Mouse (Mus musculus): ENCODE measurements around the gene Nxpe4.

Nxpe4 gene

DNA sequence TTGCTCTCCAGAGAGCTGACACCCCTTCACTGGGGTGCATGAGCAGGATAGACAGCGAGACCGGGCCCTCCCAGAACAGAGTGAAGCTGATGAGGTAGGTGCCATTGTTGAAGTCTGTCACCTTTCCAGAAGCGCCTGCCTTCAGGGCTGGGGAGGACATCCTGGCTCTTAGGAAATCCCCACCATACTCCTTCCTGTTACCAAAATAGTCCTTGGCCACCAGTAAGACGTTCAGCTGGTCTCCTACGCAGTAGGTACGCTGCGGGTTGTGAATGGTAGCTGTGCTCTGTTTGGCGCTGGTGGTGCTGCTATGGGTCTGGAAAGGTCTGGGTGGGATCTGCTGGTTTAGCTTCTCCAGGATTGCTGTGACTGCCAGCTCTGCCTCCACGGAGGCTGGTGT, 164.5 kb downstream of the Nxpe4 start:
- DNase-seq (ENCODE audit: low spot score in 2 of 2): peak; percentile 43 to 74

DNA sequence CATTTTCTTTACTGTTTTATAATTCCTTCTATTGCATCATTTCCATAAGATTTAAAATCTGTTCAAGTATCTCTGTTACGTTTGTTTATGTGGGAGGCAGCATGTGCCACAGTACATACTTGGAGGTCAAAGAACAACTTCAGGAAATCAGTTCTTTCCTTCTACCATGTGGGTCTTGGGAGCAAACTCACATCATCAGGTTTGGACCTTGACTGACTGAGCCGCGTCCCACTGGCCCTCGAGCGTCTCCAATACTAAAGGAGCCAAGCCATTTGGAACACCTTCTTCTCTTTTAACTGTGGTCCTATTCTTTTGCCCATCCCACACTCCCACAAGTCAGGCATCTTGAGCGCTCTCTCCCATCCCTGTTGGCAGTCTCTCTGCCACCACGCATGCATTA, 167.8 kb downstream of the Nxpe4 start:
- no peak for DNase-seq (ENCODE audit: low spot score in 2 of 2)

- DNase-seq (ENCODE audit: low spot score in 2 of 2): no peak
These were observed 177.1 kb downstream of the Nxpe4 start for GRCm38 (mm10) chr9:48338783-48339455.

DNA sequence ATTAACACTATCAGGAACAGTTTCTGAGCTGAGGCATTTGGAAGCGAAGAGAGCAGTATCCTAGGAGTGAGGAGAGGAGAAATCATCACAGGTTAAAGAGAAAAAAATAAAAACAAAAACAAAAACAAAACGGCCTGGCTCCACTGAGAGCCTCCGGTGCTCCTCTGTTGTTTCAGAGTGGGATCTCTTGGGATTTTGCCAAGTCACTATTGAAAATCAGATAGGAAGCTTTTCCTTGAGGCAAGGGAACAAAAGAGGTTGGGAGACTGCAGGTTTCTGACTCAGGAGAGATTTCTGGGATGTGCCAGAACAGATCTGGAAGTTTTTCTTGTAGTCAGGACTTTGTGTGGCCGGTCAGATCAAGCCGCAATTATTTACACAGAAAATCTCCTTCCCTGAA, 177.7 kb downstream of the Nxpe4 start:
- DNase-seq (ENCODE audit: low spot score in 2 of 2): peak in 1 of 2 experiments; percentile 41

DNA sequence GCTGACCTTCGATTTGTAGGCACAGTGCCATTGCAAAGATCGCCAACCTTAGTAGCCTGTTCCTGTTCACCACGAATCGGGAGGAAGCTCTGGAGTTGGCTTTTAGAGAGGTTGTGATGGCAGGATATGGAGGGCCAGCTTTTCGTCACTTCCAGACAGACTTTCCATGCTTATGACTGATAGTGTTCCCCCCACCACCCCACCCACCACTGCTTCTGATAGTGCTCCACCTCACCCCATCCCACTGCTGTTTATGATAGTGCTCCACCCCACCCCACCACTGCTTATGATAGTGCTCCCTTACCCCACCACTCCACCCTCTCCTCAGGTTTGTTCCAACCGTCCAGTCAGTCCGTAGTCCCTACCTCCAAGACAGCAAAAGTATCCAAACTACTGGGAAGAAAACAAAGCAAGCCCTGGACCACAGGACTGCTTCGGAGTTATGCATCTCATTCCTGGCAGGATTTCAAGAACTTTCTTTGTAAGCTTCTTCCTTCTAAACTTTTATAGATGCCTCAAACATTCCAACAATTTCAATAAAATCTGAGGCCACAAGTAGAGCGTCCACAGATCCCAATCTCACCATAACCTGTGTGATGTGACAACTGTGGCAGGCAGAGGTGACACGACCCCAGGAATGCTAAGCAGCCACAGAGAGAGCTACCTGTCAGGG, 179.0 kb downstream of the Nxpe4 start:
- no peak for DNase-seq (ENCODE audit: low spot score in 2 of 2)

DNA sequence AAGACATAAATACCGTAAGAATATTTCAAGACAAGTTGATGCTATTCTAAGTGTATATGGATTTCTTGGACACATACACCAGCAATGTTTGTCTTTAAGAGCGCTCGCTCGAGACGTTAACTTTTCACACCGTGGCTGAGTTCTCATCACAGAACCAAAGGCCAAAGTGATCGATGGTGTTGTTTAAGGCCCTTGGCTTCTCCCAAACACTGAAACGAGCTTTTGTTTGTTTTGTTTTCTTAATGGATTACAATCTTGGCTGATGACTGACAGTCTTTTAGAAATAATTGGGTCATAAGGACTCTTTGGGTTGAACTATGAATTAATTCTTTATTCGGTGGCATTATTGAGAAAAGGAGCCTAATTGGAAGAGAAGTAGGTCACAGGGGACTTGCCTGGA, 183.6 kb downstream of the Nxpe4 start:
- no peak for DNase-seq (ENCODE audit: low spot score in 2 of 2)

DNA sequence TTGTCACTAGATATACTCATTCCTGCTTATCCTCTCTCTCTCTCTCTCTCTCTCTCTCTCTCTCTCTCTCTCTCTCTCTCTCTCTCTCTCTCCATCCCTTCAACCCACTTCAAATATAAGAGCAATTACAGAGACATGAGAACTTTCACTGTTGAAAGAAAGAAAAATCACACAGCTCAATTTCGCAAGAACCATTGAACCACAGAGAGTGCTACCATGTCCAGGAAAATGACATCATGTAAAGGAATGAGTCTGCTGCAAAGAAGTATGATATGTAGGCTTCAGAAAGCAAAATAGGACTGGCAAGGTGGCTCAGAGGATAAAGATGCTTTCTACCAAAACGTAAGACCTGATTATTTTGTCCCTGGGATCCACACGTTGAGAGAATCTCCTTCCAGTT, 184.0 kb downstream of the Nxpe4 start:
- DNase-seq (ENCODE audit: low spot score in 2 of 2): no peak

DNA sequence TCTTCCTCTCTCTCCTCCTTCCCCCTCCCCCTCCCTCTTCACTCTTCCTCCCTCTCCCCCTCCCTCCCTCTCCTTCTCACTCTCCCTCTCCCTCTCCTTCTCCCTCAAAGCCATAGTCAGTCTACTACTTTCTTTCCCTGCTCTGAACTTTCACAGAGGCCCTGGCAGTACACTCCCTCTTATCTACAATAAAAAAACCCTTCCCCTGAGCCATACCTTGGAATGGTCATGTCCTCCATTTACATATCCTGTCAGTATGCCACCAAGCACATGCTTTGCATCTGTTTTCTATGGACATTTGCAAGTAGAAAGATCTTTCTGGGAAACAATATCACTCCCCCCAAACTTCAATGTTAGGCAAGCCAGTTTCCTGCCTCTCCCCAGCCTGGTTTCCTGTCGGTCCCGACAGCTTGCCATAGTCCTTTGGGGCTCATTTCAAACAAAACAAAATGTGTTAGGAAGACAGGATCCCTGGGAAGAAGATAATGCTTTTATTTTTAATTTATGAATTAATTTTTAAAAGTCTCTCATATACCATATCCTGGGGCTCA, 191.4 kb downstream of the Nxpe4 start, which contains the start of gene Nxpe2:
Gene Nxpe2, minus strand, starts transcription at position 307 of the 551 bp plus-strand sequence.
- peak; percentile 35 to 64 for DNase-seq (ENCODE audit: low spot score in 2 of 2)

- DNase-seq (ENCODE audit: low spot score in 2 of 2): no peak
These were observed 192.3 kb downstream of the Nxpe4 start for GRCm38 (mm10) chr9:48354122-48354521.

DNA sequence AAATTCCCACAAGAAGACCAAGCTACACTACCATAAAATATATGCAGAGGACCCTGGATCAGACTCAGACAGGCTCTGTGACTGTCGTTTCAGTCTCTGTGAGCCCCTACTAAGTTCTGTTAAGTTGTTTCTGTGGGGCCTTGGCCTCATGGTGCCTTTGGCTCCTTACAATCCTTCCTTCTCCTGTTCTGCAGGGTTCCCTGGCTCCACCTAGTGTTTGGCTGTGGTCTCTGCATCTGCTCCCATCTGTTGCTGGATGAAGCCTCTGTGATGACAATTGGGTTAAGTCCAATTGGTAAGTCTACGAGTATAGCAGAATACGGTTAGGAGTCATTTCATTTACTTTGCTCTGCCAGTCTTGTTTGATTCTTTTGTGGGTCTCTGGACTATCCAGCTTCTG, 193.0 kb downstream of the Nxpe4 start:
- peak; percentile 70 to 81 for DNase-seq (ENCODE audit: low spot score in 2 of 2)

DNA sequence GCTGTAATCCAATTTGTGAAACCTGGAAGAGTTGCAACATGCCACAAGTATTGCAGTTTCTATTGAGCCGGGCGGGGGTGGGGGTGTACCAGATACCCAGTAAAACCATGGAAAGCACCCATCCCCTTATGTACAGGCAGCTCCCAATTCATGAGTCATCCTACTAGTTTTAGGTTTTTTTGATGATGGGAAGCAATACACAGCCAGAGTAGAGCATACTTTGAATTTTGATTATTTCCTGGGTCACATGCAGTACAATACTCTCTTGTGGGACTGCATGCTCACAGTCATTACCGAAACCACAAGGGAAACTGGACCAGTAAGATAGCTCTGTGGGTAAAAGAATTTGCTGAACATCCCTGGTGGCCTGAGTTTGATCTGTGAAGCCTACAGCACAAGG, 195.3 kb downstream of the Nxpe4 start:
- no peak for DNase-seq (ENCODE audit: low spot score in 2 of 2)

GRCm38 (mm10) chr9:48360826-48361225, 199.0 kb downstream of the Nxpe4 start:
- no peak for DNase-seq (ENCODE audit: low spot score in 2 of 2)

- no peak for DNase-seq (ENCODE audit: low spot score in 2 of 2)
These were observed 200.2 kb downstream of the Nxpe4 start for GRCm38 (mm10) chr9:48361815-48362631.

- no peak for DNase-seq (ENCODE audit: low spot score in 2 of 2)
These were observed 200.9 kb downstream of the Nxpe4 start for GRCm38 (mm10) chr9:48362743-48363142.

DNA sequence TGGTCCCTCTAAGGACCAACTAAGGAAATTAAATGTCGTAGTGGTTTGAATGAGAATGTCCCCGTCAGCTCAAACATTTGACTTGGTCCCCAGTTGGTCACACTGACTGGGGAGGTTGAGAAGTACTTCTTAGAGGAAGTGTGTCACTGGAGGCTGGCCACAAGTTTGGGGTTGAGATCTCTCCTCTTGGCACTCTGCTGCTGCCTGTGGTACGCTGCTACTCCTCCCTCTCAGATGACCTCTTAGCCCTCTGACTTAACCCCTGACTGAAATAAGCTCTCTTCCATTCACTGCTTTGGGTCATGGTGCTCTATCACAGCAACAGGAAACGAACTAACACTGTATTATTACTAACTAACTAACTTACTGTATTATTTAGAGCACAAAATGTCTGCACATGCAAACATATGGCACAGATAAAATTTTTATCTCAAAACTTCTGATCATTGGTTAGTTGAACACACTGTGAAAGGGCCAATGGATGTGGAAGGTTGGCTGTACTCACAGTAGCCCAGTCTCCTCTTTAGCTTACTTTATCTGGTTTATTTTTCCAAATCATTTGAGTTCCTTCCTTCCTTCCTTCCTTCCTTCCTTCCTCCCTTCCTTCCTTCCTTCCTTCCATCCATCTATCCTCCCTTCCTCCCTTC, 211.5 kb downstream of the Nxpe4 start:
- no peak for DNase-seq (ENCODE audit: low spot score in 2 of 2)

DNA sequence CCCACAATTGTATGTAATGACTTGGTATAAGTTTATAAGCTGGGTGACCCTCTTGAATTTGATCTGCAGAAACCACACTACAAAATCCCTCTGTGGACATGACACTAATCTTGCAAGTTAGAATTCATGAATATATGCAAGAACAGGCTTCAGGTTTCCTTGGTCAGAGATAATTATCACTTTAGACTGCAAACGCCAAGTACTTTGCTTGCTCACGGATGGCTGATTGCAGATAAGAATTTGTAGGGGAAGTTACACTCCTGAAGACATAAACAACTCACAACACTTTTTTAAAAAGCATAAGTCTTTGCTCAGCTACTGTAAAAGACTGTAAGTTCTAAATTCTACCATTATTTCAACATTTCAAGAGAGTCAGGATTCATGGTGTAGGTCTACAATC, 212.5 kb downstream of the Nxpe4 start:
- DNase-seq (ENCODE audit: low spot score in 2 of 2): no peak

DNA sequence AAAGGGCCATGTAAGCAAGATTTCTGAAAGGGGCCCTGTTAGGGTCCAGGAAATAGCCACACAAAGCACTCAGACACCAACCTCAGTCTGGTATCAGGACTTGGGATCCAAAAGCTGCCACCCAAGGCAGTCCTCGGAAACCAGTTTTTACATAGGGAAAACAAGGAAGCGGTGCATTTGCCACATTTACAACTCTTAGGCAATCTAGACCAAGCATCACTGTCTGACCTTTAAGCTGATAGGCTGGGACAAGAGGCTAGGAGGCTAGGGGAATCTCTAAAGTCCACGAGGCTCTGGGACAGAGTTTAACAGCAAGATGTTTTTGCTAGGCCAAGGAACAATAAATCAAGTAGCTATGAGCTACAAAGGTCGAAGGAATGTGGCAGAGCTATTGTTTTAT, 226.6 kb downstream of the Nxpe4 start:
- DNase-seq (ENCODE audit: low spot score in 2 of 2): no peak

DNA sequence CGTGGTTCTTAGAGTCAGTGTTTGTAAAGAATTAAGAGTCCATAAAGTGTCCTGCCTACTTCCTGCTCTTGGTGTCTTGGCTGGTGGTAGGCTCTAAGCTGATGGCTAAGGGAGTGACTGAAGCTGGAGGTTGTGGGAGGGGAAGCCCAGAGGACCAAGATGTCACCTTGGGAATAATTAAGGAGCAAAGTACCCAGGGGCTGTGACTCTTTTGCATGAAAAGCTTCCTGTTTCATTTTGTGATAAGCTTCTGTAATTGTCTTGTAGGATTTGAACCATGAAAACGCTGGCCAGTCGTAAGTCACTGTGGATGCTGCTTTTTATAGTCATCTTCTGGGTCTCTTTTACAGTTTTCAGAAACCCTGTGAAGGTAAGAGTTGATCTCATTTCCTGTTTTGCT, 228.2 kb downstream of the Nxpe4 start:
- DNase-seq (ENCODE audit: low spot score in 2 of 2): no peak

DNA sequence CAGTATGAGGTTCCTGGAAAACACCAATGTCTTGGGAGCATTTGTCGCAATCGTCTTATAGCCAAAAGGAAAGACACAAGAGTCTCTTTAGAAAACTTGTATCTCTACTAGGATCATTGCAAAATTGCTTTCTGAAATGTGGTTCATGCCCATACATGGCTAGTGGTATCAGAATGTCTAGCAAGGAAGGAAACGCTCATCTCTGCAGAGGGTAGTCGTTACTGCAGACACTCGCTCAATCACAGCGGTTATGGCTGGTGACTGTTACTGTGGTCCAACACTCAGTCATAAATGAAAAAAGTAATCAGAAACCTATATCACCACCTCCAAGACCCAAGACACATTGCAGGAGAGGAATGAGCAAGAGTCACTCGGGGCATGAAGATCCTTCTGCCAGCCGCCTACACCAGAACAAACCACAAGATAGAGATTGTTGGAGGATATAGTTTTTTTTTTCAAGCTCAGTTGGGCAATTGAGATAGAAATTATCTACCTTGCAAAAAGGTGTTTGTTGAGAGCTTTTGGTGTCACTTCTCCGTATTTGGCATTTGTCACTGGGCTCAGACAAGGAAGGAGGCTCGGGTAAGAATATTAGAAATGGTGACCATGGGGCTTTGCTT, 241.9 kb downstream of the Nxpe4 start:
- DNase-seq (ENCODE audit: low spot score in 2 of 2): no peak

DNA sequence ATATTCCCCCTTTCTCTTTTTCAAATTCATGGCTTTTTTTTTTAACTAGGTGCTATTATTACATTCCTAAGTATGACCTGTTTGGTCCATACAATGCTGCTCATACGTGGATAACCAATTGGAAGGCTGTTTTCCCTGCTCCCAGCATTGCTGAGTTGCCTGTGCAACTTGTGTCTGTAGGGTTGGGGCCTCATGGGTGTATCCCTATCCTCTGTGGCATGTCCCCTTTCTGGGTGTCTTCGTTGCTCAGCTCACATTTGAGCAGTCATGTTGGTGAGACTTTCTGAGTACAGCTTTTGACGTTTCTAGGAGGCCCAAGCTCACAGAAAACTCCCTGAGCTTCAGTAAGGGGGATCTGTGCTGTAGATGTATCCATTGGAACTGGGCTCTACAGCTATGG, 242.9 kb downstream of the Nxpe4 start:
- DNase-seq (ENCODE audit: low spot score in 2 of 2): no peak

DNA sequence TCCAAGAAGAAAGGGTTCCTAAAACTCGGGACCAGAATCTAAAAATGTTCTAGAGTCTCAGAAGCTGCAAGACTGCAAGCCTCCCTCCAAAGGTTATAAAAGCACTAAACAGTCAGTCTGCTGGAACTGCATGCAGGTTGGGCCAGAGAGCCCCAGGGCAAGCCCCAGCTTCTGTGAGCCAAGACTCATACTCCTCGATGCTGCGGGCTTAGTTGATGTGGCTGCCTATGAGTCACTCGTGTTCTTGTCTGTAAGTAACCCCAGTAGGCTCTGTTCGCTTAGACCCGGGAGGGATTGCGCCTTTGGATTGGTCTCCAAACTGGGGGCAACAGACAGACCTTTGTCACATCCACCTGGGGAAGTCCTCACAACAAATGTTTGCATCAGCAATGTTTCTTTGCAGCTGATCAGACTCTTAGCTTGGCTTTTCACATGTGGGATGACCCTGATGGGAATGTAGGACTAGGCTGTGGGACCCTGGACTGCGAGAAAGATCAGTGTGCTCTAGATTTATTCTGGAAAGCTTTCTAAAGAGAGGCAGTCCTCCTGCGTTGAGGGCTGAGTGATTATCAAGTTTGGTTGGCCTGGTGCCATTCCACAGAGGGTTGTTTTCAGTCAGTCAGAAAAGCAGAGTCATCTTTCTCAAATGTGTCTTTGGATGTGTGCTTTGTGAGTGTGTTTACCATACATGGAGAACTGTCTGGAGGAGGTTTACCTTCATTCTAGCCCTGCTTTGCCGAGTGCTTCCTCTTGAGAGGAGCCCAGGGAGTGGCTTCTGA, 245.9 kb downstream of the Nxpe4 start:
- no peak for DNase-seq (ENCODE audit: low spot score in 2 of 2)

Data from heart, adult 9 months (tissue).